Mouse (Mus musculus) lung, postnatal 0 days (tissue): ENCODE measurements around the gene Hist2h2ab.

Experiments used
- CTCF ChIP-seq: IDR thresholded peaks from 2 replicates; pipeline ENCODE4 v1.5.1; 2016; ENCODE audit warnings: antibody characterized with exemption, mild to moderate bottlenecking
- EP300 ChIP-seq: IDR thresholded peaks from 2 replicates; pipeline ENCODE4 v1.6.1; 2016; ENCODE audit warnings: antibody characterized with exemption, mild to moderate bottlenecking, control low read depth

DNA sequence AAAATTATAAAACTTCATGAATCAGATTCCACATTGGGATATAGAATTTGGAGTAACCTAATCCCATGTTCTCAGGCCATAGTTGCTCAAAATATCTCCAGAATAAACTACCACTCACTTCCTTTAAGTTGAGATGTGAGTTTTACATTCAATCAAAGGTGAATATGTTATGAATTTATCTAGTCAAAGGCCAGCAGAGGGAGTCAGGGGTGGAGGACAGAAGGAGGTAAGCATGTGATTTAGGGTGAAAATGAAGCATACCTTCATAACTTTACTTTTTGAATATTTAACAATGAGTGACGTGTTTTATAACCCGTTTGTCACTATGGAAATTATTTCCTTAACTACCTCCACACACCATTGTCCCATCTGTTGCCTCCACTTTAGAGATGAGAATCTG lies 15.2 kb downstream of the Hist2h2ab start:
- peak; percentile 26; the same call in 1 of the 2 replicates for TF ChIP-seq CTCF
- TF ChIP-seq EP300 = no peak
